Mouse (Mus musculus) forebrain, embryonic 10.5 days (tissue): Measurements from ENCODE around the gene Cpn1. TPM values are rescaled to one million over a fixed set of nuclear protein-coding genes. Genes with fewer than 3 reads are reported as not detected.

ENCODE experiments used
- DNase-seq: peaks from one replicate; pipeline ENCODE4 v3.0.0-alpha.2; 2017; ENCODE audit warnings: low spot score; ENCODE audit errors: extremely low spot score
- H3K27ac ChIP-seq: fragments of 300-500 bp; sonication (generic); 2 replicates; pipeline ENCODE4 v1.5.1; 2016; ENCODE audit warnings: mild to moderate bottlenecking
- H3K27me3 ChIP-seq: fragments of 300-500 bp; sonication (generic); 2 replicates; pipeline ENCODE4 v1.6.1; 2016; ENCODE audit warnings: mild to moderate bottlenecking; ENCODE audit not compliant: poor library complexity, severe bottlenecking
- H3K36me3 ChIP-seq: fragments of 300-500 bp; sonication (generic); replicated peaks from 2 replicates; pipeline ENCODE4 v1.6.1; 2016; ENCODE audit warnings: mild to moderate bottlenecking, moderate library complexity
- H3K4me1 ChIP-seq: fragments of 300-500 bp; sonication (generic); 2 replicates; pipeline ENCODE4 v1.6.1; 2016
- H3K4me3 ChIP-seq: fragments of 300-500 bp; sonication (generic); 2 replicates; pipeline ENCODE4 v1.5.1; 2016; ENCODE audit warnings: mild to moderate bottlenecking, moderate library complexity
- H3K9me3 ChIP-seq: fragments of 300-500 bp; sonication (generic); 2 replicates; pipeline ENCODE4 v1.6.1; 2016; ENCODE audit warnings: mild to moderate bottlenecking, moderate library complexity
- WGBS: fragments of 180-500 bp; shearing (Covaris S2); methylation state at CpG from one replicate; pipeline ENCODE4 v1.1.7; 2016; 5-methylcytosine and 5-hydroxymethylcytosine counted together
- polyA plus RNA-seq: library from polyadenylated mRNA; unstranded; fragments of >200 nt; fragmentation: Nextera tagmentation; extraction: Ambion mirVana; gene quantifications from 2 replicates; pipeline ENCODE4 v1.2.1, GENCODE M21; 2016

The Cpn1 gene
- 0.21 and 0.48 TPM in 2 replicates for polyA plus RNA-seq

GRCm38 (mm10) chr19:43986069-43986794, at the start of gene Cpn1:
TSS of gene Cpn1 (minus strand) at chr19:43986556.
- peak within 1 kb of the TSS; percentile 33 for H3K4me3 ChIP-seq
- peaks cover 14% of the 10 kb centered on the region for H3K4me1 ChIP-seq
- WGBS, result 14% methylated on average over 30 of the region's 30 CpGs
- peak within 1 kb of the TSS; percentile 16; the same call in 1 of the 2 replicates for H3K27ac ChIP-seq
- peaks cover 26% of the 10 kb centered on the region for H3K27me3 ChIP-seq
- H3K9me3 ChIP-seq, result no peaks in the 10 kb centered on the region
- no peaks in the 10 kb centered on the region for H3K36me3 ChIP-seq
- no peak for DNase-seq

GRCm38 (mm10) chr19:44033396-44033795, 47.0 kb upstream of the Cpn1 start:
- no peak overlapping the region for H3K4me3 ChIP-seq
- H3K27me3 ChIP-seq, result no peaks in the 10 kb centered on the region
- no peaks in the 10 kb centered on the region for H3K4me1 ChIP-seq
- WGBS, result 94% methylated on average over 5 of the region's 5 CpGs
- H3K36me3 ChIP-seq, result peaks cover 24% of the 10 kb centered on the region
- DNase-seq, result no peak
- no peak overlapping the region for H3K27ac ChIP-seq
- no peaks in the 10 kb centered on the region for H3K9me3 ChIP-seq

- no peak overlapping the region for H3K27ac ChIP-seq
- 92% methylated on average over 11 of the region's 11 CpGs for WGBS
- H3K4me1 ChIP-seq, result no peaks in the 10 kb centered on the region
Observed at GRCm38 (mm10) chr19:44032046-44032744, 45.8 kb upstream of the Cpn1 start.

GRCm38 (mm10) chr19:44030024-44030423, 43.7 kb upstream of the Cpn1 start:
- no peaks in the 10 kb centered on the region for H3K9me3 ChIP-seq
- H3K36me3 ChIP-seq, result no peaks in the 10 kb centered on the region
- H3K4me3 ChIP-seq, result no peak overlapping the region
- peaks cover 4% of the 10 kb centered on the region for H3K4me1 ChIP-seq
- 93% methylated on average over 5 of the region's 5 CpGs for WGBS
- H3K27me3 ChIP-seq, result no peaks in the 10 kb centered on the region
- H3K27ac ChIP-seq, result no peak overlapping the region
- no peak for DNase-seq

More at GRCm38 (mm10) chr19:44032046-44032744, 45.8 kb upstream of the Cpn1 start:
- H3K9me3 ChIP-seq, result no peaks in the 10 kb centered on the region
- no peak overlapping the region for H3K4me3 ChIP-seq
- no peaks in the 10 kb centered on the region for H3K27me3 ChIP-seq
- H3K36me3 ChIP-seq, result peaks cover 14% of the 10 kb centered on the region
- DNase-seq, result no peak

- WGBS, result 70% methylated on average over 8 of the region's 8 CpGs
- no peaks in the 10 kb centered on the region for H3K9me3 ChIP-seq
- H3K36me3 ChIP-seq, result no peaks in the 10 kb centered on the region
- H3K4me3 ChIP-seq, result no peak within 1 kb of the TSS
- DNase-seq, result no peak
- no peaks in the 10 kb centered on the region for H3K27me3 ChIP-seq
- H3K27ac ChIP-seq, result no peak within 1 kb of the TSS
- H3K4me1 ChIP-seq, result peaks cover 4% of the 10 kb centered on the region
Observed at GRCm38 (mm10) chr19:44028972-44029371, 42.6 kb upstream of the Cpn1 start, which contains the start of gene Cyp2c23. TSS of gene Cyp2c23 (minus strand) at chr19:44029208.

- Histone ChIP-seq H3K27ac (no peak overlapping the region), H3K27me3 (no peaks in the 10 kb centered on the region), H3K4me1 (peaks cover 4% of the 10 kb centered on the region), H3K36me3 (no peaks in the 10 kb centered on the region), H3K4me3 (no peak overlapping the region), H3K9me3 (no peaks in the 10 kb centered on the region)
- 71% methylated on average over 8 of the region's 8 CpGs for WGBS
- DNase-seq, result no peak
Observed at GRCm38 (mm10) chr19:44026956-44027530, 40.7 kb upstream of the Cpn1 start.

- H3K4me1 ChIP-seq, result peaks cover 4% of the 10 kb centered on the region
- WGBS, result 93% methylated on average over 13 of the region's 13 CpGs
- no peaks in the 10 kb centered on the region for H3K27me3 ChIP-seq
- no peak for DNase-seq
- H3K9me3 ChIP-seq, result no peaks in the 10 kb centered on the region
- no peak overlapping the region for H3K27ac ChIP-seq
- no peaks in the 10 kb centered on the region for H3K36me3 ChIP-seq
- H3K4me3 ChIP-seq, result no peak overlapping the region
Observed at GRCm38 (mm10) chr19:44024921-44025585, 38.7 kb upstream of the Cpn1 start.

- 63% methylated on average over 5 of the region's 5 CpGs for WGBS
- no peak overlapping the region for H3K27ac ChIP-seq
- no peaks in the 10 kb centered on the region for H3K36me3 ChIP-seq
- peaks cover 4% of the 10 kb centered on the region for H3K4me1 ChIP-seq
- H3K27me3 ChIP-seq, result no peaks in the 10 kb centered on the region
- H3K4me3 ChIP-seq, result no peak overlapping the region
- H3K9me3 ChIP-seq, result no peaks in the 10 kb centered on the region
- DNase-seq, result no peak
Observed at GRCm38 (mm10) chr19:44023066-44023465, 36.7 kb upstream of the Cpn1 start.

- Histone ChIP-seq H3K27me3 (no peaks in the 10 kb centered on the region), H3K4me1 (no peaks in the 10 kb centered on the region), H3K27ac (no peak overlapping the region), H3K9me3 (no peaks in the 10 kb centered on the region), H3K36me3 (no peaks in the 10 kb centered on the region), H3K4me3 (no peak overlapping the region)
- WGBS, result 94% methylated on average over 4 of the region's 4 CpGs
- DNase-seq, result no peak
Observed at GRCm38 (mm10) chr19:44021502-44021901, 35.1 kb upstream of the Cpn1 start.

- Histone ChIP-seq H3K4me3 (no peak overlapping the region), H3K9me3 (no peaks in the 10 kb centered on the region), H3K27me3 (no peaks in the 10 kb centered on the region), H3K27ac (no peak overlapping the region), H3K4me1 (no peaks in the 10 kb centered on the region), H3K36me3 (no peaks in the 10 kb centered on the region)
- 54% methylated on average over 7 of the region's 7 CpGs for WGBS
- no peak for DNase-seq
Observed at GRCm38 (mm10) chr19:44019739-44020138, 33.4 kb upstream of the Cpn1 start.

- Histone ChIP-seq H3K27me3 (no peaks in the 10 kb centered on the region), H3K4me3 (no peak overlapping the region), H3K9me3 (no peaks in the 10 kb centered on the region), H3K4me1 (no peaks in the 10 kb centered on the region), H3K27ac (no peak overlapping the region), H3K36me3 (no peaks in the 10 kb centered on the region)
- 92% methylated on average over 6 of the region's 6 CpGs for WGBS
- no peak for DNase-seq
Observed at GRCm38 (mm10) chr19:44013862-44014261, 27.5 kb upstream of the Cpn1 start.

- Histone ChIP-seq H3K4me1 (peaks cover 6% of the 10 kb centered on the region; the same call in 1 of the 2 replicates), H3K36me3 (no peaks in the 10 kb centered on the region), H3K27ac (no peak overlapping the region), H3K4me3 (no peak overlapping the region), H3K9me3 (no peaks in the 10 kb centered on the region), H3K27me3 (no peaks in the 10 kb centered on the region)
- 90% methylated on average over 15 of the region's 15 CpGs for whole genome bisulfite sequencing
- DNase-seq, result no peak
Observed at GRCm38 (mm10) chr19:44008784-44009183, 22.4 kb upstream of the Cpn1 start.
